Mouse (Mus musculus) macrophage (primary cell): ENCODE measurements around the gene Psors1c2. TPM values are rescaled to one million over a fixed set of nuclear protein-coding genes. Genes with fewer than 3 reads are reported as not detected.

Experiments used
- H3K27ac ChIP-seq: fragments of 350-480 bp; formaldehyde crosslinking; 2 replicates; pipeline ENCODE4 v1.9.0; 2021
- H3K36me3 ChIP-seq: fragments of 350-480 bp; formaldehyde crosslinking; 2 replicates; pipeline ENCODE4 v1.9.0; 2021; ENCODE audit errors: inconsistent target
- H3K4me3 ChIP-seq: fragments of 350-480 bp; formaldehyde crosslinking; 2 replicates; pipeline ENCODE4 v1.9.0; 2021; ENCODE audit errors: inconsistent target
- H3K79me2 ChIP-seq: fragments of 350-480 bp; formaldehyde crosslinking; 2 replicates; pipeline ENCODE4 v1.9.0; 2021; ENCODE audit errors: inconsistent target
- WGBS: methylation state at CpG from one replicate; pipeline ENCODE4 v1.1.7; 2026; ENCODE audit warnings: inconsistent platforms; ENCODE audit not compliant: missing documents; 5-methylcytosine and 5-hydroxymethylcytosine counted together
- polyA plus RNA-seq: library from polyadenylated mRNA; stranded (reverse); fragments of 250-400 nt; gene quantifications from 3 replicates; pipeline ENCODE4 v1.2.4, GENCODE M21; 2018; ENCODE audit warnings: inconsistent platforms

Gene Psors1c2
- polyA plus RNA-seq, 1 experiment from 2014 or later, result not detected

GRCm38 (mm10) chr17:35558216-35558615, 25.2 kb downstream of the Psors1c2 start:
- Histone ChIP-seq H3K4me3 (no peak overlapping the region), H3K79me2 (no peaks in the 10 kb centered on the region), H3K36me3 (no peaks in the 10 kb centered on the region), H3K27ac (no peak overlapping the region)
- 72% methylated on average over 8 of the region's 8 CpGs for WGBS

- Histone ChIP-seq H3K27ac (no peak within 1 kb of the TSS), H3K36me3 (no peaks in the 10 kb centered on the region), H3K79me2 (no peaks in the 10 kb centered on the region), H3K4me3 (no peak within 1 kb of the TSS)
- WGBS, result 60% methylated on average over 3 of the region's 3 CpGs
Measured at GRCm38 (mm10) chr17:35567150-35567549, 34.1 kb downstream of the Psors1c2 start, which contains the start of gene 2300002M23Rik. 2300002M23Rik (plus strand) TSS chr17:35567450.

GRCm38 (mm10) chr17:35567767-35568166, 34.8 kb downstream of the Psors1c2 start:
- H3K27ac ChIP-seq, result no peak overlapping the region
- no peaks in the 10 kb centered on the region for H3K79me2 ChIP-seq
- no peaks in the 10 kb centered on the region for H3K36me3 ChIP-seq
- H3K4me3 ChIP-seq, result no peak overlapping the region
- WGBS, result 31% methylated on average over 9 of the region's 9 CpGs

- WGBS, result 6% methylated on average over 25 of the region's 28 CpGs
- Histone ChIP-seq H3K79me2 (no peaks in the 10 kb centered on the region), H3K36me3 (no peaks in the 10 kb centered on the region), H3K4me3 (no peak overlapping the region), H3K27ac (no peak overlapping the region)
Measured at GRCm38 (mm10) chr17:35569091-35569944, 36.3 kb downstream of the Psors1c2 start.

GRCm38 (mm10) chr17:35570836-35571235, 37.8 kb downstream of the Psors1c2 start:
- 90% methylated on average over 14 of the region's 14 CpGs for WGBS
- Histone ChIP-seq H3K79me2 (no peaks in the 10 kb centered on the region), H3K4me3 (no peak overlapping the region), H3K36me3 (no peaks in the 10 kb centered on the region), H3K27ac (no peak overlapping the region)

- Histone ChIP-seq H3K36me3 (no peaks in the 10 kb centered on the region), H3K79me2 (no peaks in the 10 kb centered on the region), H3K4me3 (no peak overlapping the region), H3K27ac (no peak overlapping the region)
- 97% methylated on average over 7 of the region's 7 CpGs for WGBS
Measured at GRCm38 (mm10) chr17:35571477-35571876, 38.5 kb downstream of the Psors1c2 start.

- Histone ChIP-seq H3K4me3 (no peak overlapping the region), H3K27ac (no peak overlapping the region), H3K36me3 (no peaks in the 10 kb centered on the region), H3K79me2 (no peaks in the 10 kb centered on the region)
- 11% methylated on average over 6 of the region's 6 CpGs for WGBS
Measured at GRCm38 (mm10) chr17:35578211-35578610, 45.2 kb downstream of the Psors1c2 start.

- 100% methylated on average over 1 of the region's 1 CpGs for WGBS
- Histone ChIP-seq H3K79me2 (no peaks in the 10 kb centered on the region), H3K27ac (no peak overlapping the region), H3K4me3 (no peak overlapping the region), H3K36me3 (no peaks in the 10 kb centered on the region)
Measured at GRCm38 (mm10) chr17:35582900-35583299, 49.9 kb downstream of the Psors1c2 start.

Other genes with a start within 250 kb of the Psors1c2 start
- not detected in 3 replicates for gene H2-Q1, start 212.8 kb upstream of the Psors1c2 start, polyA plus RNA-seq
- gene H2-Q2, start 191.0 kb upstream of the Psors1c2 start, polyA plus RNA-seq, result not detected in 3 replicates
- gene H2-Q4, start 153.6 kb upstream of the Psors1c2 start, polyA plus RNA-seq, result 54.4 to 151 TPM (median 62.1 TPM) in 3 replicates
- 6.1 to 11.8 TPM (median 9.4 TPM) in 3 replicates for gene H2-Q6, start 108.4 kb upstream of the Psors1c2 start, polyA plus RNA-seq
- gene H2-Q7, start 94.0 kb upstream of the Psors1c2 start, polyA plus RNA-seq, result 9.6 to 18.4 TPM (median 13.1 TPM) in 3 replicates
- 0.07 to 0.35 TPM in 2 of 3 replicates, not detected in the other for gene H2-Q10, start 63.1 kb upstream of the Psors1c2 start, polyA plus RNA-seq
- not detected in 3 replicates for gene Pou5f1, start 27.2 kb upstream of the Psors1c2 start, polyA plus RNA-seq
- gene Tcf19, start 16.4 kb upstream of the Psors1c2 start, polyA plus RNA-seq, result 2.7 to 15.5 TPM (median 3.0 TPM) in 3 replicates
- 1.3 to 3.3 TPM (median 2.1 TPM) in 3 replicates for gene Cchcr1, start 16.1 kb upstream of the Psors1c2 start, polyA plus RNA-seq
- gene Cdsn, start 18.9 kb downstream of the Psors1c2 start, polyA plus RNA-seq, result not detected in 3 replicates
- gene 2300002M23Rik, start 34.2 kb downstream of the Psors1c2 start, polyA plus RNA-seq, result not detected in 3 replicates
- not detected in 3 replicates for gene Sfta2, start 68.3 kb downstream of the Psors1c2 start, polyA plus RNA-seq
- not detected in 3 replicates for gene Gm9573, start 93.4 kb downstream of the Psors1c2 start, polyA plus RNA-seq
- gene Mucl3, start 110.5 kb downstream of the Psors1c2 start, polyA plus RNA-seq, result not detected in 3 replicates
- 3.5 to 5.8 TPM (median 4.5 TPM) in 3 replicates for gene Vars2, start 134.4 kb downstream of the Psors1c2 start, polyA plus RNA-seq
- 6.2 to 17.0 TPM (median 10.0 TPM) in 3 replicates for gene Gtf2h4, start 140.5 kb downstream of the Psors1c2 start, polyA plus RNA-seq
- gene Ddr1, start 171.4 kb downstream of the Psors1c2 start, polyA plus RNA-seq, result 0.27 to 0.42 TPM in 2 of 3 replicates, not detected in the other